Mouse (Mus musculus): ENCODE measurements around the gene Col1a1. TPM values are rescaled to one million over a fixed set of nuclear protein-coding genes. Genes with fewer than 3 reads are reported as not detected.
A peak's percentile ranks its signal among the peaks of the same experiment; 100 is the strongest.

Gene Col1a1
- total and polyA plus RNA-seq, 2 experiments from 2014 or later = 44.7 to 65.4 TPM

DNA sequence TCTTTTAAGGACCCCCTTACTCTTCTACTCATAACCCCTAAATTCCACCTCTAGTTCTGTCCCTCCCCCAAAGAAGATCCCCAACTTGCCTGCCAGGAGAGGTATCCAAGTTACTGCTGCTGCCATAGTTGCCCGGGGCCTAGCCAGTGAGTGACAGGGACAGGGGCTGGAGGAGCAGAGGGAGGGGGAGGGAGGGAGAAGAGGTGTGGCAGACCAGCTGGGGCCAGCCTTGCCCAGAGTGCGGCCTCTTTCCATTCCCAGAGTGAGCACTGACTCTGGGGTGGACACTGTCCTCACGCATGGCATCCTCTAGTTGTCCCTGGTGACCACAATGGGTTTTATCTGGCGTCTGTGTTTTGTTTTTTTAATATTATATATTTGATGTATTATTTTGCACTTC lies 37.3 kb downstream of the Col1a1 start:
- no peak for TF ChIP-seq CTCF (IDR thresholded peaks at IDR 0.05)
- Histone ChIP-seq H3K9me3 (ENCODE audit: low read length) (no peaks in the 10 kb centered on the region), H3K4me1 (ENCODE audit: insufficient read depth, low read length) (no peaks in the 10 kb centered on the region), H3K4me3 (ENCODE audit: low read depth, low read length) (no peak overlapping the region), H3K27me3 (ENCODE audit: insufficient read depth, low read length) (no peaks in the 10 kb centered on the region), H3K9ac (replicated peaks; ENCODE audit: low read length, poor library complexity, severe bottlenecking) (no peak overlapping the region), H3K4me2 (ENCODE audit: low read depth, low read length, poor library complexity, severe bottlenecking) (no peak overlapping the region), H3K36me3 (ENCODE audit: insufficient read depth, low read length) (no peaks in the 10 kb centered on the region), H3K27ac (ENCODE audit: low read depth, low read length) (no peak overlapping the region)
- WGBS = 46% methylated on average over 4 of the region's 4 CpGs
- no peak for DNase-seq (ENCODE audit: low spot score)
- no peak for ATAC-seq (ENCODE audit: low FRiP score)

DNA sequence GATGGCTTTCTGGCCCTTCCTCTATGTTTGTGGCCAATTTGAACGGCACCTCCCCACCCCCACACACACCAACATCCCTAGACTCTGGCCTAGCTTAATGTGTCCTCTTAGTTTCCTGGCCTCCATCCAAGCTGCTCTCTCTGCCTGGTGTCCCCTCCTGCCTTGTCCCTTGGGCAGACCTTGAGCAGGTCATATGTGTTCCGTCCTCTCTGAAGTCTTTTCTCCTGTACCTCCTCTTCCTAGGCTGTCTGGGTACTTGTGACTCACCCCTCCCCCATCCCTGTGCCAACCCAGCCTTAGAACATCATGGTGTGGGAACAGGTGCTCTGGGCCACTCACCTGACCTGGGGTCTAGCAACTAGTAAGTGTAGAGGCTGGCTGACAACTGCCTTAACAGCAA lies 38.9 kb downstream of the Col1a1 start:
- no peaks in the 10 kb centered on the region for H3K9me3 ChIP-seq (ENCODE audit: low read length)
- no peaks in the 10 kb centered on the region for H3K27me3 ChIP-seq (ENCODE audit: insufficient read depth, low read length)
- WGBS = 74% methylated on average over 2 of the region's 2 CpGs
- H3K4me2 ChIP-seq (ENCODE audit: low read depth, low read length, poor library complexity, severe bottlenecking) = no peak overlapping the region
- TF ChIP-seq CTCF (IDR thresholded peaks at IDR 0.05) = no peak
- ATAC-seq (ENCODE audit: low FRiP score) (no peak), DNase-seq (ENCODE audit: low spot score) (no peak)
- H3K4me3 ChIP-seq (ENCODE audit: low read depth, low read length) = no peak overlapping the region
- H3K36me3 ChIP-seq (ENCODE audit: insufficient read depth, low read length) = no peaks in the 10 kb centered on the region
- no peak overlapping the region for H3K27ac ChIP-seq (ENCODE audit: low read depth, low read length)
- 0 out of 2 replicates have a peak, but pooled peaks cover 5% of the 10 kb centered on the region for H3K4me1 ChIP-seq (ENCODE audit: insufficient read depth, low read length)
- H3K9ac ChIP-seq (replicated peaks; ENCODE audit: low read length, poor library complexity, severe bottlenecking) = no peak overlapping the region

DNA sequence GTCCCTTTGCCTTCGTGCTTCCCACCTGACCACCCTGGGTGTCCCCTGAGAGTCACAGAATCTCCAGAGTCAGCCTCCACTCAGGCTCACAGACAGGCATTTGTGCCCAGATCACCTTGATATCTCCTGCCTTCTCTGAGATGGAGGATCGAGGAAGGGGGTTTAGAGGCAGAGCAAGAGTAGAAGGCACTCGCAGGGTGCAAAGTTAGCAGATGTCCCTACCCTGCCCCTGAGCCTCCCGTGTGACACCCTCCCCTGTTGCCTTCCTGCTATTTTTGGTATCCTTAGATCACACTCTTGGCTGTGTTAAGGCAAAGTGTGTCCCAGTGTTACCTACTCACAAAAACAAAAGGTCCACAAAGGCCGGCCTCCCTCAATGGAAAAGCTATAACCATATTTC lies 40.2 kb downstream of the Col1a1 start, which contains the start of gene Sgca:
Sgca (minus strand) TSS at position 129 of the 400 bp plus-strand sequence.
- WGBS = 81% methylated on average over 5 of the region's 5 CpGs
- no peak within 1 kb of the TSS for H3K9ac ChIP-seq (replicated peaks; ENCODE audit: low read length, poor library complexity, severe bottlenecking)

DNA sequence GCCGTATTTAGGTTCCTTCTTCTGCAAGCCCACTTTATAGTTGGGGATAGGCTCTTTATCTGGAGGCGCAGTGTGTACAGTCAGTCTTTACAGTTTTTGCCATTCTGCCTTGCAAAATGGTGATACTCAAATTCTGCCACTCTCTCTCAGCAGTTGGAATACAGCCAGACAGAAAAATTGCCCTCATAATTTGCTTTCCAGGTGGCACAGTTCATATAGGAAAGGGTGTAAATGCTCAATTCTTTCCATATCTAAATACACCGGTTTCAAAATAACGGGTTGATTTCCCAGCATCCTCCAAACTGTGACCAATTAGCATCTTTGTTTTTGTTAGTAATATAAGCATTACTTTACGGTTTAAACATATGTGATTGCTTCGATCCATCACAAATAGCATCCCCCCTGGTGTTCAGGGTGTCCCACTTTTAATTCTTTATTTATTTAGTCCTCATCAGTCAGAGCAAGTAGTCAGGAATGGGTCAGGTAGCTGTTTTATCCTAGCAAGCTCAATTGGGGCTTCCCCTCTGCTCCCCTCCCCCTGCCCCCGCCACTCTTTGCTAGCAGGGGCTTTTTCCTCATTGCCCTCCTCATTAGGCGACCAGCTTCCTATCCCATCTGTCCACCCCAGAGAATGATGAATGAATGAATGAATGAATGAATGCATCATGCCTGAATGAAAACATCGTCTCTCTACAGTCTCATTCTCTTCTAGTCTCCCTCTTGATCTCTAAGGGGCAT lies 42.3 kb downstream of the Col1a1 start:
- 0 out of 2 replicates have a peak, but pooled peaks cover 5% of the 10 kb centered on the region for H3K4me1 ChIP-seq (ENCODE audit: insufficient read depth, low read length)
- WGBS = 32% methylated on average over 9 of the region's 9 CpGs
- DNase-seq (ENCODE audit: low spot score) (no peak), ATAC-seq (ENCODE audit: low FRiP score) (peak; percentile 44)
- TF ChIP-seq CTCF (IDR thresholded peaks at IDR 0.05) = no peak
- H3K9me3 ChIP-seq (ENCODE audit: low read length) = no peaks in the 10 kb centered on the region
- peak overlapping the region; percentile 19; the same call in 1 of the 2 replicates for H3K4me3 ChIP-seq (ENCODE audit: low read depth, low read length)
- H3K27ac ChIP-seq (ENCODE audit: low read depth, low read length) = peak overlapping the region; percentile 77
- H3K27me3 ChIP-seq (ENCODE audit: insufficient read depth, low read length) = no peaks in the 10 kb centered on the region
- peak overlapping the region; percentile 35 for H3K4me2 ChIP-seq (ENCODE audit: low read depth, low read length, poor library complexity, severe bottlenecking)
- H3K9ac ChIP-seq (replicated peaks; ENCODE audit: low read length, poor library complexity, severe bottlenecking) = peak overlapping the region; percentile 15; the same call in 1 of the 2 replicates
- no peaks in the 10 kb centered on the region for H3K36me3 ChIP-seq (ENCODE audit: insufficient read depth, low read length)

More for the DNA sequence above, 40.2 kb downstream of the Col1a1 start, which contains the start of gene Sgca:
- Histone ChIP-seq H3K4me1 (ENCODE audit: insufficient read depth, low read length) (0 out of 2 replicates have a peak, but pooled peaks cover 5% of the 10 kb centered on the region), H3K27ac (ENCODE audit: low read depth, low read length) (no peak within 1 kb of the TSS), H3K9me3 (ENCODE audit: low read length) (no peaks in the 10 kb centered on the region), H3K4me2 (ENCODE audit: low read depth, low read length, poor library complexity, severe bottlenecking) (no peak within 1 kb of the TSS), H3K4me3 (ENCODE audit: low read depth, low read length) (no peak within 1 kb of the TSS), H3K27me3 (ENCODE audit: insufficient read depth, low read length) (no peaks in the 10 kb centered on the region), H3K36me3 (ENCODE audit: insufficient read depth, low read length) (no peaks in the 10 kb centered on the region)
- TF ChIP-seq CTCF (IDR thresholded peaks at IDR 0.05) = no peak
- ATAC-seq (ENCODE audit: low FRiP score) (no peak), DNase-seq (ENCODE audit: low spot score) (no peak)

DNA sequence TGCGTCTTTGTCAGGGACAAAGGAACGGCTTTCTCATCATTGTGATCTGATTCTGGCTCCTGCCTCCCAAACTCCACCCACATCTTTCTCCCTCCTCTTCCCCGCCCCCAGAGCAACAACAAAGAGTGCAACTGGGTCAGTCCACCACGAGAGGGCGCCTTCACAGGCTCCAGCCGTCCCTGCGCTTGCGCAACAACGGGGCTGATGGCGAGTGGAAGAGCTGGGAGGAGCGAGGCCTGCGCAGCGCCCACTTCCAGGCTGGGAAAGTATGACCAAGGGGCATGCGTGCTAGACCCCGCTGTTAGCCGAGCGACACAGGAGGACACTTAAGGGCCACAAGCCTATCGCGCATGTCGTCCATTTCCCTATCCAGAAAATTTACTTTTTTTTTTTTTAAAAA lies 42.9 kb downstream of the Col1a1 start:
- ATAC-seq (ENCODE audit: low FRiP score) (peak; percentile 95), DNase-seq (ENCODE audit: low spot score) (peak; percentile 97)
- peak; percentile 100 for TF ChIP-seq CTCF (IDR thresholded peaks at IDR 0.05)
- under 1% methylated on average over 20 of the region's 20 CpGs for WGBS
- Histone ChIP-seq H3K4me2 (ENCODE audit: low read depth, low read length, poor library complexity, severe bottlenecking) (peak overlapping the region; percentile 35), H3K36me3 (ENCODE audit: insufficient read depth, low read length) (no peaks in the 10 kb centered on the region), H3K27ac (ENCODE audit: low read depth, low read length) (peak overlapping the region; percentile 77), H3K9ac (replicated peaks; ENCODE audit: low read length, poor library complexity, severe bottlenecking) (peak overlapping the region; percentile 15; the same call in 1 of the 2 replicates), H3K4me3 (ENCODE audit: low read depth, low read length) (peak overlapping the region; percentile 19; the same call in 1 of the 2 replicates), H3K27me3 (ENCODE audit: insufficient read depth, low read length) (no peaks in the 10 kb centered on the region), H3K4me1 (ENCODE audit: insufficient read depth, low read length) (0 out of 2 replicates have a peak, but pooled peaks cover 5% of the 10 kb centered on the region), H3K9me3 (ENCODE audit: low read length) (no peaks in the 10 kb centered on the region)

Data from midbrain, postnatal 0 days (tissue).